Mouse (Mus musculus): ENCODE data around the gene Sugp2.

Gene Sugp2

GRCm38 (mm10) chr8:70282603-70283135, 48.6 kb downstream of the Sugp2 start, which contains the start of gene Homer3:
Gene Homer3, plus strand, starts transcription at chr8:70282827.
- peak; percentile 97 for DNase-seq (ENCODE audit: low read depth)

- DNase-seq (ENCODE audit: low read depth): peak; percentile 41
These were observed 49.4 kb downstream of the Sugp2 start for GRCm38 (mm10) chr8:70283136-70284077.

- peak; percentile 42 for DNase-seq (ENCODE audit: low read depth)
These were observed 50.4 kb downstream of the Sugp2 start for GRCm38 (mm10) chr8:70284421-70284820.

GRCm38 (mm10) chr8:70285304-70285703, 51.3 kb downstream of the Sugp2 start:
- no peak for DNase-seq (ENCODE audit: low read depth)

GRCm38 (mm10) chr8:70286737-70287136, 52.7 kb downstream of the Sugp2 start:
- peak; percentile 39 for DNase-seq (ENCODE audit: low read depth)

- DNase-seq (ENCODE audit: low read depth): no peak
These were observed 60.0 kb downstream of the Sugp2 start for GRCm38 (mm10) chr8:70293988-70294405.

- DNase-seq (ENCODE audit: low read depth): peak; percentile 33
These were observed 66.9 kb downstream of the Sugp2 start for GRCm38 (mm10) chr8:70300881-70301280.

GRCm38 (mm10) chr8:70302358-70302890, 68.4 kb downstream of the Sugp2 start, which contains the start of the genes Ddx49 and Cope:
Gene Ddx49, minus strand, starts transcription at chr8:70302489.
Gene Cope, plus strand, starts transcription at chr8:70302518.
- DNase-seq (ENCODE audit: low read depth): peak; percentile 97

- DNase-seq (ENCODE audit: low read depth): no peak
These were observed 68.9 kb downstream of the Sugp2 start for GRCm38 (mm10) chr8:70302901-70303300.

GRCm38 (mm10) chr8:70309311-70309710, 75.3 kb downstream of the Sugp2 start:
- peak; percentile 42 for DNase-seq (ENCODE audit: low read depth)

- peak; percentile 18 for DNase-seq (ENCODE audit: low read depth)
These were observed 79.4 kb downstream of the Sugp2 start for GRCm38 (mm10) chr8:70313399-70313798.

- no peak for DNase-seq (ENCODE audit: low read depth)
These were observed 81.8 kb downstream of the Sugp2 start, which contains the start of gene Cers1 for GRCm38 (mm10) chr8:70315624-70316510. Gene Cers1, plus strand, starts transcription at chr8:70315775.

GRCm38 (mm10) chr8:70316511-70317504, 82.8 kb downstream of the Sugp2 start:
- no peak for DNase-seq (ENCODE audit: low read depth)

- no peak for DNase-seq (ENCODE audit: low read depth)
These were observed 83.8 kb downstream of the Sugp2 start for GRCm38 (mm10) chr8:70317872-70318271.

- peak; percentile 31 for DNase-seq (ENCODE audit: low read depth)
These were observed 89.7 kb downstream of the Sugp2 start for GRCm38 (mm10) chr8:70323716-70324115.

GRCm38 (mm10) chr8:70327512-70327911, 93.5 kb downstream of the Sugp2 start:
- no peak for DNase-seq (ENCODE audit: low read depth)

GRCm38 (mm10) chr8:70329124-70329834, 95.3 kb downstream of the Sugp2 start, which contains the start of gene Gdf1:
Gene Gdf1, plus strand, starts transcription at chr8:70329817.
- DNase-seq (ENCODE audit: low read depth): no peak
